In the genomic region with DNA sequence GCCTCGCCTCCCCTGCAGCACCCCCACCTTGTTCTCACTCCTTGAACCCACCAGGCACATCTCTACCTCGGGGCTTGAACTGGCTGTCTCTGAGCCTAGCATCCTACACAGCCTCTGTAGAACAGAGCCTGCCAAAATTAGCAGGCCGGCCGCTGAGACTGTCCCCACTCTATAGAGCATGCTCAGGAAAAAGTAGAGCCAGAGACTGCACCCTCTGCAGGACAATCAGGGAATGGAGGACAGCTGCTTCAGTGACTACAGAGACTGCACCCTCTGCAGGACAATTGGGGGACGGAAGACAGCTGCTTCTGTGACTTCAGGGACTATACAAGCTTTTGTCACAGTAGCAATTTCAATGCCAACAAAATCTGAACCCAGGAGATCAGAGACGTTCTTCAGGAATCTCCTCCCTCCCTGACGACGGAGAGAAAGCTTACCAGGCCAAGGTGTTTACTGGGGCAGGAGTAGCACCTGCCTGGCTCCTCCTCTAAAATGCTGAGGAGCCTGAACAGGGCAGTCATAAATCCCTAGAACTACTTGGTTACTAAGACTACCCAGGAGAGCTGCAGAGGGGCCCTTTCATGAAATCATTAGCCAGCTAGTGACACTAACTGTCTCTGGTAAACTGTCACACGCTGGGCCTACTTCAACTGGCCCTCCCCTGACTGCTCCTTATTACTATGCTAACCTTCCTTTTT, we compare ENCODE assay signal across 8 mouse cellular contexts. TPM values are rescaled to one million over a fixed set of nuclear protein-coding genes. Genes with fewer than 3 reads are reported as not detected.
DNase-seq lines count a peak whose midpoint lies in the region; ATAC-seq and TF ChIP-seq lines count a peak whose summit lies in the region.

No protein-coding gene starts in this region.

- peak; percentile 51 for DNase-seq in forebrain, embryonic 10.5 days (ENCODE audit: extremely low spot score, low spot score)
- peak; percentile 71 for DNase-seq in embryonic facial prominence, embryonic 10.5 days (ENCODE audit: low spot score)
- DNase-seq in heart, adult 2 months, result peak; percentile 65 to 71
- DNase-seq in kidney, adult 8-10 months, result peak; percentile 35 to 66
- DNase-seq in limb, embryonic 11.5 days (ENCODE audit: low spot score), result peak; percentile 78
- DNase-seq in spleen, postnatal 10 days (ENCODE audit: low spot score in 2 of 2), result peak; percentile 32 to 77

- H3K9ac ChIP-seq in forebrain, embryonic 12.5 days, result no peak overlapping the region
- H3K9ac ChIP-seq in heart, adult 2 months (ENCODE audit: low read depth, low read length), result no peak overlapping the region
- no peak overlapping the region for H3K9ac ChIP-seq in limb, embryonic 11.5 days (ENCODE audit: low read length)
- H3K9ac ChIP-seq in midbrain, embryonic 15.5 days, result no peak overlapping the region

- ATAC-seq in forebrain, embryonic 12.5 days (ENCODE audit: low FRiP score), result no peak
- ATAC-seq in limb, embryonic 11.5 days (ENCODE audit: insufficient number of reproducible peaks, low FRiP score, low TSS enrichment, low read depth), result no peak; the same call in 1 of the 2 replicates
- ATAC-seq in midbrain, embryonic 15.5 days (replicated peaks), result peak; percentile 71; the same call in 1 of the 2 replicates

- no peak for TF ChIP-seq POLR2A in heart, adult 2 months (IDR thresholded peaks at IDR 0.05; ENCODE audit: insufficient read depth, low read depth, low read length)

- no peaks in the 10 kb centered on the region for H3K27me3 ChIP-seq in forebrain, embryonic 10.5 days (ENCODE audit: poor library complexity, severe bottlenecking)
- H3K27me3 ChIP-seq in forebrain, embryonic 12.5 days, result no peaks in the 10 kb centered on the region
- no peaks in the 10 kb centered on the region for H3K27me3 ChIP-seq in embryonic facial prominence, embryonic 10.5 days (replicated peaks; ENCODE audit: low read depth, poor library complexity, severe bottlenecking)
- H3K27me3 ChIP-seq in heart, adult 2 months (ENCODE audit: control insufficient read depth, insufficient read depth, low read length), result no peaks in the 10 kb centered on the region
- H3K27me3 ChIP-seq in limb, embryonic 11.5 days (ENCODE audit: control insufficient read depth, insufficient read depth, low read length), result no peaks in the 10 kb centered on the region
- no peaks in the 10 kb centered on the region for H3K27me3 ChIP-seq in midbrain, embryonic 15.5 days (replicated peaks)

- peaks cover 7% of the 10 kb centered on the region for H3K9me3 ChIP-seq in forebrain, embryonic 10.5 days
- no peaks in the 10 kb centered on the region for H3K9me3 ChIP-seq in forebrain, embryonic 12.5 days
- H3K9me3 ChIP-seq in embryonic facial prominence, embryonic 10.5 days, result peaks cover 8% of the 10 kb centered on the region; the same call in 1 of the 2 replicates
- 0 out of 2 replicates have a peak, but pooled peaks cover 3% of the 10 kb centered on the region for H3K9me3 ChIP-seq in limb, embryonic 11.5 days (ENCODE audit: control insufficient read depth, low read length)
- no peaks in the 10 kb centered on the region for H3K9me3 ChIP-seq in midbrain, embryonic 15.5 days

- TF ChIP-seq EP300 in heart, adult 2 months (IDR thresholded peaks at IDR 0.05; ENCODE audit: insufficient read depth, low read depth, low read length), result peak; percentile 64; the same call in 1 of the 2 replicates

- TF ChIP-seq CTCF in heart, adult 2 months (IDR thresholded peaks at IDR 0.05), result peak; percentile 89

- H3K4me2 ChIP-seq in forebrain, embryonic 12.5 days, result no peak overlapping the region
- H3K4me2 ChIP-seq in limb, embryonic 11.5 days (ENCODE audit: low read depth, severe bottlenecking), result no peak overlapping the region
- no peak overlapping the region for H3K4me2 ChIP-seq in midbrain, embryonic 15.5 days

- no peak overlapping the region for H3K4me3 ChIP-seq in forebrain, embryonic 10.5 days
- no peak overlapping the region for H3K4me3 ChIP-seq in forebrain, embryonic 12.5 days (replicated peaks)
- H3K4me3 ChIP-seq in embryonic facial prominence, embryonic 10.5 days, result no peak overlapping the region
- no peak overlapping the region for H3K4me3 ChIP-seq in heart, adult 2 months
- H3K4me3 ChIP-seq in limb, embryonic 11.5 days (ENCODE audit: low read depth, low read length), result no peak overlapping the region
- no peak overlapping the region for H3K4me3 ChIP-seq in midbrain, embryonic 15.5 days

- WGBS in forebrain, embryonic 10.5 days, result 32% methylated on average over 9 of the region's 9 CpGs
- WGBS in forebrain, embryonic 12.5 days, result 38% methylated on average over 9 of the region's 9 CpGs
- WGBS in embryonic facial prominence, embryonic 10.5 days, result 36% methylated on average over 9 of the region's 9 CpGs
- WGBS in heart, adult 2 months, result 36% methylated on average over 9 of the region's 9 CpGs
- WGBS in limb, embryonic 11.5 days, result 39% methylated on average over 9 of the region's 9 CpGs
- WGBS in midbrain, embryonic 15.5 days, result 28% methylated on average over 9 of the region's 9 CpGs

- intact Hi-C loops in heart, adult 2 months (cut with DNase I), result loop anchor here (1.0 to 5.0 kb wide), 2 partner anchors 111 to 214 kb away; no protein-coding TSS in a partner anchor

- H3K79me2 ChIP-seq in heart, adult 2 months (replicated peaks; ENCODE audit: control insufficient read depth, insufficient read depth, low read length), result peaks cover 2% of the 10 kb centered on the region; the same call in 1 of the 2 replicates

- peaks cover 45% of the 10 kb centered on the region for H3K36me3 ChIP-seq in forebrain, embryonic 10.5 days (replicated peaks)
- peaks cover 29% of the 10 kb centered on the region for H3K36me3 ChIP-seq in forebrain, embryonic 12.5 days (replicated peaks)
- H3K36me3 ChIP-seq in embryonic facial prominence, embryonic 10.5 days (replicated peaks), result peaks cover 52% of the 10 kb centered on the region
- no peaks in the 10 kb centered on the region for H3K36me3 ChIP-seq in heart, adult 2 months (ENCODE audit: control insufficient read depth, insufficient read depth, low read length)
- H3K36me3 ChIP-seq in limb, embryonic 11.5 days (ENCODE audit: control insufficient read depth, insufficient read depth, low read length), result peaks cover 18% of the 10 kb centered on the region
- peaks cover 12% of the 10 kb centered on the region; the same call in 1 of the 2 replicates for H3K36me3 ChIP-seq in midbrain, embryonic 15.5 days (replicated peaks)

- peaks cover 21% of the 10 kb centered on the region for H3K4me1 ChIP-seq in forebrain, embryonic 10.5 days
- peaks cover 24% of the 10 kb centered on the region for H3K4me1 ChIP-seq in forebrain, embryonic 12.5 days
- H3K4me1 ChIP-seq in embryonic facial prominence, embryonic 10.5 days, result peaks cover 12% of the 10 kb centered on the region; the same call in 1 of the 2 replicates
- H3K4me1 ChIP-seq in heart, adult 2 months (ENCODE audit: control insufficient read depth, insufficient read depth, low read length), result no peaks in the 10 kb centered on the region; the same call in 1 of the 2 replicates
- H3K4me1 ChIP-seq in limb, embryonic 11.5 days (ENCODE audit: control insufficient read depth, insufficient read depth, low read length), result no peaks in the 10 kb centered on the region
- H3K4me1 ChIP-seq in midbrain, embryonic 15.5 days, result peaks cover 9% of the 10 kb centered on the region; the same call in 1 of the 2 replicates

- H3K27ac ChIP-seq in forebrain, embryonic 10.5 days, result no peak overlapping the region
- no peak overlapping the region for H3K27ac ChIP-seq in forebrain, embryonic 12.5 days
- no peak overlapping the region for H3K27ac ChIP-seq in embryonic facial prominence, embryonic 10.5 days (replicated peaks)
- no peak overlapping the region for H3K27ac ChIP-seq in heart, adult 2 months
- no peak overlapping the region for H3K27ac ChIP-seq in limb, embryonic 11.5 days (replicated peaks; ENCODE audit: low read depth, low read length)
- H3K27ac ChIP-seq in midbrain, embryonic 15.5 days, result no peak overlapping the region; the same call in 1 of the 2 replicates

RNA-seq across cellular contexts. Expression of gene Spdef, which starts 33.0 kb away (rescaled TPM):
- polyA plus RNA-seq in forebrain, embryonic 10.5 days (2016; fragmentation: Nextera tagmentation; extraction: Ambion mirVana), result 0.31 TPM in 1 of 2 replicates, not detected in the other
- polyA plus RNA-seq in forebrain, embryonic 12.5 days (2016; fragmentation: Nextera tagmentation; extraction: Ambion mirVana), result 0.37 TPM in 1 of 2 replicates, not detected in the other
- 0.15 and 0.43 TPM in 2 replicates for polyA plus RNA-seq in embryonic facial prominence, embryonic 10.5 days (2016; fragmentation: Nextera tagmentation; extraction: Ambion mirVana)
- total RNA-seq in heart, adult 2 months (2021), result not detected
- 0.09 and 0.21 TPM in 2 replicates for polyA plus RNA-seq in heart, adult 2 months (2012; rRNA removed)
- polyA plus RNA-seq in limb, embryonic 11.5 days (2014; fragmentation: Nextera tagmentation; extraction: Ambion mirVana), result 0.24 and 0.27 TPM in 2 replicates
- 1.6 and 1.8 TPM in 2 replicates for polyA plus RNA-seq in midbrain, embryonic 15.5 days (2015; fragmentation: Nextera tagmentation; extraction: Ambion mirVana)

RNA-seq across cellular contexts. Expression of gene D17Wsu92e, which starts 58.7 kb away (rescaled TPM):
- 12.4 and 13.5 TPM in 2 replicates for polyA plus RNA-seq in forebrain, embryonic 10.5 days (2016; fragmentation: Nextera tagmentation; extraction: Ambion mirVana)
- 11.1 and 11.4 TPM in 2 replicates for polyA plus RNA-seq in forebrain, embryonic 12.5 days (2016; fragmentation: Nextera tagmentation; extraction: Ambion mirVana)
- polyA plus RNA-seq in embryonic facial prominence, embryonic 10.5 days (2016; fragmentation: Nextera tagmentation; extraction: Ambion mirVana), result 15.5 and 15.7 TPM in 2 replicates
- 100 to 1,000 TPM; 136 to 151 TPM for total RNA-seq in heart, adult 2 months (2021)
- 112 and 163 TPM in 2 replicates for polyA plus RNA-seq in heart, adult 2 months (2012; rRNA removed)
- 16.7 and 17.6 TPM in 2 replicates for polyA plus RNA-seq in limb, embryonic 11.5 days (2014; fragmentation: Nextera tagmentation; extraction: Ambion mirVana)
- polyA plus RNA-seq in midbrain, embryonic 15.5 days (2015; fragmentation: Nextera tagmentation; extraction: Ambion mirVana), result 10.9 and 11.4 TPM in 2 replicates
